ENCODE assay signal across 16 mouse cellular contexts in the genomic region with DNA sequence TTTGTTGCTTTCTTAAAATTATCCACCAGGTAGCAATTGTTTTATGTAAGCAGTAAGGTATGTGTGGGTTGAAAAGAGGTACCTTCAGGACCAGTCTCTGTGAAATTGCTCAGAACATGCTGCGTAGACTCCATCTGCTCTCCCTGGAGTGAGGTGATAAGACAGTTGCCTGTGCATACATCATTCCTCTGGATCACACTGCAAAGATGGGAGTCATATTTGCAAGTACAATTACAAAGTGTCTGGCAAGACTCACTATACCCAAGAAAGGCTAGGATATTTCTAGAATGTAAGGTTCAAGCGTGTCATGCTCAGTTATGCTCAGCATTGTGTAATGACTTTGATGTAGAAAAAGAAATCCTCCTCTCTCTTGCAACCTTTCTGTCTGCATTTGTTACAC.
"Had no signal": no experiment of that assay in that cellular context is flagged by ENCODE, and none has a peak within 500 bp of the region (broad histone marks: within the 10 kb centered on the region; RNA-seq: fewer than 3 reads in every experiment).

No protein-coding gene starts in this region.

- H3K4me1 ChIP-seq: limb, embryonic 13.5 days; liver, embryonic 15.5 days; midbrain, embryonic 13.5 days had no signal

- H3K4me3 ChIP-seq: layer of hippocampus, adult 2 months; limb, embryonic 13.5 days; liver, embryonic 15.5 days; midbrain, embryonic 13.5 days had no signal

- H3K4me2 ChIP-seq: limb, embryonic 13.5 days; liver, embryonic 15.5 days; midbrain, embryonic 13.5 days had no signal

- H3K9ac ChIP-seq: limb, embryonic 13.5 days; liver, embryonic 15.5 days; midbrain, embryonic 13.5 days had no signal

- H3K9me3 ChIP-seq: limb, embryonic 13.5 days; liver, embryonic 15.5 days; midbrain, embryonic 13.5 days had no signal

- H3K36me3 ChIP-seq: limb, embryonic 13.5 days; liver, embryonic 15.5 days; midbrain, embryonic 13.5 days had no signal

- ATAC-seq: lung, postnatal 0 days; midbrain, embryonic 13.5 days had no signal

- DNase-seq: kidney, adult 11 months; kidney, adult 9 months; kidney, postnatal 36 days; layer of hippocampus, postnatal 36 days; lung, adult 2 months; lung, postnatal 36 days; right cerebral cortex, postnatal 4 days; spleen, adult 18-20 months; thymus, adult 2 months; thymus, postnatal 25 days had no signal

- H3K27ac ChIP-seq: kidney, postnatal 0 days; layer of hippocampus, adult 2 months; limb, embryonic 13.5 days; liver, embryonic 15.5 days; midbrain, embryonic 13.5 days had no signal

- H3K27me3 ChIP-seq: limb, embryonic 13.5 days; liver, embryonic 15.5 days; midbrain, embryonic 13.5 days had no signal
